Mouse (Mus musculus) erythroid progenitor cell, adult 5-6 weeks (primary cell): Measurements from ENCODE around the gene Ccr7. TPM values are rescaled to one million over a fixed set of nuclear protein-coding genes. Genes with fewer than 3 reads are reported as not detected.

Experiments
- ATAC-seq: replicated peaks from 2 replicates; pipeline ENCODE4 v1.8.0; 2016; ENCODE audit warnings: moderate number of reproducible peaks, mild to moderate bottlenecking, moderate TSS enrichment, inconsistent platforms; ENCODE audit not compliant: poor library complexity, low FRiP score, severe bottlenecking
- total RNA-seq, 2 experiments: library from RNA; stranded (forward) in 1 of 2; stranded (reverse) in 1 of 2; fragments of 150-400 nt in 1 of 2; fragments of 186-747, 209-891 nt in 1 of 2; gene quantifications; 2 replicates each; pipeline versions ENCODE4 v1.2.3 to v1.2.4; 2015 to 2017; ENCODE audit warnings: low replicate concordance in 2 of 2

Ccr7 gene
- total RNA-seq, 2 experiments from 2014 or later, result 2.0 to 8.0 TPM

GRCm38 (mm10) chr11:99142046-99142445 is 12.8 kb downstream of the Ccr7 start:
- ATAC-seq, result no peak

- ATAC-seq, result no peak
Observed at GRCm38 (mm10) chr11:99141600-99141999, 13.3 kb downstream of the Ccr7 start.

GRCm38 (mm10) chr11:99138976-99139375 is 15.9 kb downstream of the Ccr7 start:
- ATAC-seq, result no peak

- ATAC-seq, result no peak
Observed at GRCm38 (mm10) chr11:99137385-99137784, 17.5 kb downstream of the Ccr7 start.

- ATAC-seq, result no peak
Observed at GRCm38 (mm10) chr11:99136961-99137360, 17.9 kb downstream of the Ccr7 start.

- no peak for ATAC-seq
Observed at GRCm38 (mm10) chr11:99136361-99136760, 18.5 kb downstream of the Ccr7 start.

GRCm38 (mm10) chr11:99135047-99135440 is 19.8 kb downstream of the Ccr7 start:
- ATAC-seq, result no peak

- ATAC-seq, result no peak
Observed at GRCm38 (mm10) chr11:99134266-99135046, 20.4 kb downstream of the Ccr7 start.

- ATAC-seq, result no peak
Observed at GRCm38 (mm10) chr11:99133285-99133897, 21.5 kb downstream of the Ccr7 start.

- ATAC-seq, result no peak
Observed at GRCm38 (mm10) chr11:99132091-99132730, 22.7 kb downstream of the Ccr7 start.

- no peak for ATAC-seq
Observed at GRCm38 (mm10) chr11:99131463-99131840, 23.4 kb downstream of the Ccr7 start.

GRCm38 (mm10) chr11:99130736-99131462 is 24.0 kb downstream of the Ccr7 start:
- no peak for ATAC-seq

GRCm38 (mm10) chr11:99129287-99129686 is 25.6 kb downstream of the Ccr7 start:
- no peak for ATAC-seq

GRCm38 (mm10) chr11:99127785-99128682 is 26.8 kb downstream of the Ccr7 start:
- ATAC-seq, result no peak

GRCm38 (mm10) chr11:99126482-99127253 is 28.2 kb downstream of the Ccr7 start:
- no peak for ATAC-seq

GRCm38 (mm10) chr11:99124635-99125029 is 30.2 kb downstream of the Ccr7 start:
- no peak for ATAC-seq

GRCm38 (mm10) chr11:99123977-99124634 is 30.8 kb downstream of the Ccr7 start:
- ATAC-seq, result no peak

GRCm38 (mm10) chr11:99122703-99123102 is 32.2 kb downstream of the Ccr7 start:
- ATAC-seq, result no peak
